Mouse (Mus musculus) neural tube, embryonic 13.5 days (tissue): ENCODE data around the gene Gnaz. TPM values are rescaled to one million over a fixed set of nuclear protein-coding genes. Genes with fewer than 3 reads are reported as not detected.

Experiments used
- ATAC-seq: fragments of 200-750 bp; cut with Nextera tagmentation; 2 replicates; pipeline ENCODE4 v1.8.0; 2017; ENCODE audit warnings: low read depth, mild to moderate bottlenecking, moderate TSS enrichment, moderate library complexity
- H3K27ac ChIP-seq: fragments of 300-500 bp; sonication (generic); replicated peaks from 2 replicates; pipeline ENCODE4 v1.5.1; 2015; ENCODE audit warnings: moderate library complexity, mild to moderate bottlenecking, inconsistent platforms
- H3K27me3 ChIP-seq: fragments of 300-500 bp; sonication (generic); 2 replicates; pipeline ENCODE4 v1.6.1; 2015; ENCODE audit warnings: mild to moderate bottlenecking, inconsistent platforms
- H3K36me3 ChIP-seq: fragments of 300-500 bp; sonication (generic); 2 replicates; pipeline ENCODE4 v1.6.1; 2015; ENCODE audit warnings: mild to moderate bottlenecking, inconsistent platforms
- H3K4me1 ChIP-seq: fragments of 300-500 bp; sonication (generic); replicated peaks from 2 replicates; pipeline ENCODE4 v1.6.1; 2015; ENCODE audit warnings: inconsistent platforms
- H3K4me2 ChIP-seq: fragments of 300-500 bp; sonication (generic); 2 replicates; pipeline ENCODE4 v1.6.1; 2015; ENCODE audit warnings: inconsistent platforms, mild to moderate bottlenecking, moderate library complexity
- H3K4me3 ChIP-seq: fragments of 300-500 bp; sonication (generic); 2 replicates; pipeline ENCODE4 v1.5.1; 2015; ENCODE audit warnings: mild to moderate bottlenecking, inconsistent platforms
- H3K9ac ChIP-seq: fragments of 300-500 bp; sonication (generic); 2 replicates; pipeline ENCODE4 v1.6.1; 2015; ENCODE audit warnings: moderate library complexity, mild to moderate bottlenecking, inconsistent platforms
- H3K9me3 ChIP-seq: fragments of 300-500 bp; sonication (generic); 2 replicates; pipeline ENCODE4 v1.6.1; 2016; ENCODE audit warnings: inconsistent platforms
- WGBS: fragments of 180-500 bp; shearing (Covaris S2); methylation state at CpG from one replicate; pipeline ENCODE4 v1.1.7; 2015; 5-methylcytosine and 5-hydroxymethylcytosine counted together
- polyA plus RNA-seq: library from polyadenylated mRNA; unstranded; fragments of >200 nt; fragmentation: Nextera tagmentation; extraction: Ambion mirVana; gene quantifications from 2 replicates; pipeline ENCODE4 v1.2.1, GENCODE M21; 2015

Gnaz gene
- polyA plus RNA-seq, 1 experiment from 2014 or later: 51.9 TPM

DNA sequence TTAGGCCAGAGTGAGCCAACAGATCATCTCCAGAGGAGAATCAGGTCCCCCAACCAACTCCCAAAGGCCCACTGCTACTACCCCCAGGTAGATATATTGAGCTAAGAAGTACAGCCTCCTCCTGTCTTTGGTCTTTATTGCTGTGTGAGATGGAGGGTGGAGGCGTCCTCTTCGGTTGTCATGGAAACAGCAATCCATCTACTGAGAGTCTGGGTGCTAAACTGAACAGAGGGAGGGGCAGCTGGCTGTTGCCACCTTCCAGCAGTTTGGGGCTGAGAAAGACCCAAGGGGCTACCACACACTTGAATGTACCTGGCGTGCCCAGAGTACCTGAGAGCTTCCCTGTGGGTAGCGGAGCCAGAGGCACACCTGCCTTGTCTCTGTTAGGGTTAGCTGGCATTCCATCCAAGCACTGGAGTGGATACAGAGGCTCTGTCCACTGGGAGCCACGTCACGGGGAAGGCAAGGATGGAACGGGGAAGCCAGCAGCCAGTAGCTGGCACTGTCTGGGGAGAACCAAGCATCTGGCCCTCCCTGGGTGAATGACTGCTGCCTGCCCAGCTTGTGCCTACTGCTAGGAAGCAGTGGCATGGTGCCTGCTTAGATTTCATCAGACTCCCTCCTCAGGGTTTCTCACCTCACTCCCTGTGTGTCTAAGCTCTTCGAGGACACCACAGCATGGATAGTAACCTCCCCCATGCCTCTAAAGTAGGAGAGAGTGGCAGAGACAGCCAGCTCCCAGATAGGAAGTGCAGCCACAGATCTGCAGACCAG is 40.1 kb downstream of the Gnaz start:
- no peaks in the 10 kb centered on the region for H3K36me3 ChIP-seq
- H3K9ac ChIP-seq: peak overlapping the region; percentile 17; the same call in 1 of the 2 replicates
- no peak overlapping the region for H3K4me3 ChIP-seq
- peak; percentile 46; the same call in 1 of the 2 replicates for ATAC-seq
- H3K27me3 ChIP-seq: no peaks in the 10 kb centered on the region
- H3K4me1 ChIP-seq: peaks cover 32% of the 10 kb centered on the region
- no peak overlapping the region for H3K4me2 ChIP-seq
- WGBS: 44% methylated on average over 8 of the region's 8 CpGs
- H3K27ac ChIP-seq: peak overlapping the region; percentile 46
- no peaks in the 10 kb centered on the region for H3K9me3 ChIP-seq

DNA sequence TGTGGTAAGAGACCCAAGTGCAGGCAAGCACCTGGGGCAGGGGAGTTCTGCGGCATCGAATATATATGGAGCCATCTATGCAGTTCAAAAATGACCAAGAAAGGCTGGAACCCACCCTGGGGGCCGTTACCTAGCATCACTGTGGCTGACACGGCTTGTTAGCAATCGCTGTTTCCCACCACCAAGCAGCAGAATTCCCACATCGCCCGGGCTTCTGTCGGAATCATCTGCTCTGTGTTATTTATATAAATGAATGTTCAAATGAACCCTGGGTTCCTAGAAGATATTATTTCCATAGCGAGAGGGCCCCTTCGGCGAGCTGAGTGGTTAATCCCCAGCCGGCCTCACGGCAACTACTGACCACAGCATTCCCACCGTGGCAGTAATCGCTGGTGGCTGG is 43.7 kb downstream of the Gnaz start:
- Histone ChIP-seq H3K4me3 (no peak overlapping the region), H3K9ac (no peak overlapping the region), H3K27me3 (no peaks in the 10 kb centered on the region), H3K4me1 (peaks cover 30% of the 10 kb centered on the region), H3K9me3 (no peaks in the 10 kb centered on the region), H3K36me3 (peaks cover 10% of the 10 kb centered on the region), H3K4me2 (no peak overlapping the region), H3K27ac (no peak overlapping the region)
- no peak for ATAC-seq
- 88% methylated on average over 15 of the region's 15 CpGs for WGBS

- no peak overlapping the region for H3K4me3 ChIP-seq
- no peak overlapping the region for H3K4me2 ChIP-seq
- ATAC-seq: no peak
- H3K27ac ChIP-seq: no peak overlapping the region
- H3K4me1 ChIP-seq: peaks cover 7% of the 10 kb centered on the region; the same call in 1 of the 2 replicates
- H3K36me3 ChIP-seq: peaks cover 15% of the 10 kb centered on the region
- H3K27me3 ChIP-seq: no peaks in the 10 kb centered on the region
- no peak overlapping the region for H3K9ac ChIP-seq
- H3K9me3 ChIP-seq: no peaks in the 10 kb centered on the region
- 73% methylated on average over 14 of the region's 14 CpGs for WGBS
Measured at GRCm38 (mm10) chr10:75015465-75015864, 48.5 kb downstream of the Gnaz start.

GRCm38 (mm10) chr10:75016481-75016880 is 49.5 kb downstream of the Gnaz start:
- H3K27ac ChIP-seq: 0 out of 2 replicates have a peak overlapping the region, but pooled peaks have one; percentile 23
- no peaks in the 10 kb centered on the region for H3K9me3 ChIP-seq
- H3K4me2 ChIP-seq: no peak overlapping the region
- 0 out of 2 replicates have a peak, but pooled peaks cover 3% of the 10 kb centered on the region for H3K4me1 ChIP-seq
- WGBS: 79% methylated on average over 4 of the region's 4 CpGs
- H3K4me3 ChIP-seq: no peak overlapping the region
- no peaks in the 10 kb centered on the region for H3K27me3 ChIP-seq
- H3K9ac ChIP-seq: no peak overlapping the region
- H3K36me3 ChIP-seq: peaks cover 15% of the 10 kb centered on the region
- ATAC-seq: no peak

DNA sequence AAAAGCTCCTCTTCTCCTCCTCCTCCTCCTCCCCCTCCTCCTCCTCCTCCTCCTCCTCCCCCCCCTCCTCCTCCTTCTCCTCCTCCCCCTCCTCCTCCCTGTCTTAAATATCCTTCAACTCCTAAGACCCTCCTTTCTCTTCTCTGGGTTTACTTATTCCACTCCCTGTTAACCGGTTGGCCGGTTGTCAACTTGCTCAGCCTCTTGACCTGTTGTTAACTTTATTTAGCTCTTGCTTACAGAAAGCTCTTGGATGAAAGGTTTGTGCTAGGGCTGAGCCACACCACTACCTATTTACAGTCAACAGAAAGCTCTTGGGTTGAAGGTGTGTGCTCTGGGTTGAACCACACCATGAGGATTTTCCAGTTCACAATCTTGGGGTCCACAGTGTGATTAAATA is 53.3 kb downstream of the Gnaz start:
- no peak for ATAC-seq
- WGBS: 68% methylated on average over 2 of the region's 2 CpGs

GRCm38 (mm10) chr10:75021138-75021537 is 54.2 kb downstream of the Gnaz start:
- Histone ChIP-seq H3K36me3 (peaks cover 6% of the 10 kb centered on the region; the same call in 1 of the 2 replicates), H3K9me3 (no peaks in the 10 kb centered on the region), H3K9ac (no peak overlapping the region), H3K4me1 (0 out of 2 replicates have a peak, but pooled peaks cover 3% of the 10 kb centered on the region), H3K27ac (no peak overlapping the region), H3K4me3 (no peak overlapping the region), H3K27me3 (no peaks in the 10 kb centered on the region), H3K4me2 (no peak overlapping the region)
- peak; percentile 40; the same call in 1 of the 2 replicates for ATAC-seq
- 10% methylated on average over 6 of the region's 6 CpGs for WGBS

More for the DNA sequence above, 53.3 kb downstream of the Gnaz start:
- Histone ChIP-seq H3K9ac (no peak overlapping the region), H3K9me3 (no peaks in the 10 kb centered on the region), H3K4me1 (0 out of 2 replicates have a peak, but pooled peaks cover 3% of the 10 kb centered on the region), H3K27me3 (no peaks in the 10 kb centered on the region), H3K36me3 (peaks cover 9% of the 10 kb centered on the region), H3K4me2 (no peak overlapping the region), H3K4me3 (no peak overlapping the region), H3K27ac (no peak overlapping the region)

DNA sequence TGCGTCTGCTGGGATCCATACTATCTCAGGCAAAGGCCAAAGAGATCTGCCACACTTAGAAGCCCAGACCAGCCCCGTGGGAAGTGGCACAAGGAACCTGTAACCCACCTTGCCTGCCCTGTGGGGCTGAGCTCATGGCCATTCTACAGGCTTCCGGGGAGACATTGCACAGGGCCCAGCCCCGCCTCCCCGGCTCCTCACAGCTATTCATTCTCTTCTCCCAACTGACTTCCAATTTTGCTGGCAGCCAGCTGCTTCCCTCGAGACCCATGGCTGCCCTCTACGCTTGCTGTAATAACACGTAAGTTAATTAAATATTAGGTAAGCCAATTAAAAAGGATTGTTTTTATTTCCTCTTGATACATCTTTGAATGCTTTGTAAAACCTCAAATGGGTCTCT is 59.5 kb downstream of the Gnaz start:
- Histone ChIP-seq H3K9me3 (no peaks in the 10 kb centered on the region), H3K27ac (0 out of 2 replicates have a peak overlapping the region, but pooled peaks have one; percentile 9), H3K9ac (no peak overlapping the region), H3K36me3 (no peaks in the 10 kb centered on the region), H3K4me3 (no peak overlapping the region), H3K27me3 (no peaks in the 10 kb centered on the region), H3K4me1 (peaks cover 11% of the 10 kb centered on the region), H3K4me2 (no peak overlapping the region)
- 41% methylated on average over 8 of the region's 8 CpGs for WGBS
- ATAC-seq: peak; percentile 51; the same call in 1 of the 2 replicates

GRCm38 (mm10) chr10:75028743-75029142 is 61.8 kb downstream of the Gnaz start:
- Histone ChIP-seq H3K9me3 (no peaks in the 10 kb centered on the region), H3K4me2 (no peak overlapping the region), H3K9ac (no peak overlapping the region), H3K27ac (no peak overlapping the region), H3K36me3 (no peaks in the 10 kb centered on the region), H3K4me3 (no peak overlapping the region), H3K4me1 (peaks cover 28% of the 10 kb centered on the region), H3K27me3 (no peaks in the 10 kb centered on the region)
- WGBS: 92% methylated on average over 8 of the region's 8 CpGs
- no peak for ATAC-seq

DNA sequence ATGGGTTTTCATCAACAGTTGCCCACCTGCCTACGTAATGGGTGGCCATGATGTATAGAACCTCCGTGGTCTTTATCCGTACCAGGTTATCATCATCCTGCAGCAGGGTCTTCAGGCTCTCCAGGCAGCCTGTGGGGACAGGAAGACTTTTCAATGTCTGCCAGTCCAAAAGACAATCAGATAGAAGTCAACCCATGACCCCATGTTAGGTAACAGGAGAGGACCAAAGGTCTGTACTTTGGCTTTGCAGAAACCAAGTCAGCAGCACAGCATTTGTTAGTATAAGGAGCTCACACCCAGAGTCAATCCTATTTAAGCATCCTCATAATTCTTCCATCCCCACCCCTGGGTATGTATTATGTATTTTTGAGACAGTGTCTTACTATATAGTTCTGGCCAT is 62.7 kb downstream of the Gnaz start:
- no peak for ATAC-seq
- no peak overlapping the region for H3K27ac ChIP-seq

DNA sequence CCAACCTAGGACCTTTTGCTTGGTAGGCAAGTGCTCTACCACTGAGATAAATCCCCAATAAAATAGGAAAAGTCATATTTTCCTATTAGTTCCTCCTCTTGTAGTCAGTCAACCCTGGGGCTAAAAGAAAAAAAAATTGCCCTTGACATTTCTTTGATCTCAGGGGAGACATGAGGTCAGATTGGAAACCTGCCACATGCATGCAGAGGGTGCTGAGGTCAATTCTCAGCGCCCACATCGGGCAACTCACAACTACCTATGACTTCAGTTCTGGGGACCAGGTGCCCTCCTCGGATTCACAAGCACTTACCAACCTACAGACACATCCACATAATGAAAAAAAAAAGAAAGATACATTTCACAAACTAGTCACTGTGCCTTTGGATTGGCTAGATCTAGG is 63.3 kb downstream of the Gnaz start:
- 84% methylated on average over 3 of the region's 3 CpGs for WGBS

More for the DNA sequence above, 62.7 kb downstream of the Gnaz start:
- Histone ChIP-seq H3K27me3 (no peaks in the 10 kb centered on the region), H3K36me3 (no peaks in the 10 kb centered on the region), H3K9ac (no peak overlapping the region), H3K4me1 (peaks cover 28% of the 10 kb centered on the region), H3K9me3 (no peaks in the 10 kb centered on the region), H3K4me3 (no peak overlapping the region), H3K4me2 (no peak overlapping the region)
- 89% methylated on average over 3 of the region's 3 CpGs for WGBS

DNA sequence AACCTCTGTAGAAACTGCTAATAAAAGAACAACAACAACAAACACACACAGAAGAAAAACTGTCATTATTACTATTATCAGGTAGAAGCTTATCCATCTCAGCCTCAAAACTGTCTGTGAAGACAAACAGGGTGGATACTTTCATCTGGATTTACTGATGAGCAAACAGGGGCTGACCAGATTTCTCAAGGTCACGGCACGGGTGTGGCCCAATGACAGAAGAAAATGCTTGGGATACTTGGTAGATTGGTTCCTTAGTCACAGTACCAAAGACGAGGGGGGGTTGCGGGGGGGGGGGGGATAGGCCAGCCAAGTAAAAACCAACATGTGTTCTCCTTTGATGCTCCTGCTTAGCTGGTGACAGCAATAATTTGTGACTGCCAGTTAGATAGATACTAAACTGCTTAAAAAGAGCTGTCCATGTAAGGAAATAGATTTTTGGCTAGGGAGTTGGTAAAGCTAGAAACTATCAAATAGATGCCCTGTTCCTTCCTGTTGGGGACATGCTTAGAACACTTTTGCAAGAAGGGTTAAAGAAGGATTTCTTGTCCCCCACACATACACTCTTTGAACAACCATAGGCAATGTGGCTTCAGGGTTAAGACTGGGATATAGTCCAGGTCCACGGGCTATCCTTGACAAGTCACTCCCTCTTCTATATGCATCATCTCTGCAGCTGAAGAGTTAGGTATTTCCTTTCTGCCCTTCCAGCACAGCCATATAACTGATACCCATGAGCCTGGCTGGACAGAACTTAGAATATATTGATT is 64.6 kb downstream of the Gnaz start:
- 78% methylated on average over 5 of the region's 5 CpGs for WGBS
- H3K4me2 ChIP-seq: no peak overlapping the region
- no peaks in the 10 kb centered on the region for H3K9me3 ChIP-seq
- H3K27ac ChIP-seq: 0 out of 2 replicates have a peak overlapping the region, but pooled peaks have one; percentile 18
- ATAC-seq: no peak
- no peak overlapping the region for H3K9ac ChIP-seq
- H3K4me1 ChIP-seq: peaks cover 34% of the 10 kb centered on the region
- H3K27me3 ChIP-seq: no peaks in the 10 kb centered on the region
- H3K36me3 ChIP-seq: no peaks in the 10 kb centered on the region
- no peak overlapping the region for H3K4me3 ChIP-seq

More for the DNA sequence above, 63.3 kb downstream of the Gnaz start:
- Histone ChIP-seq H3K4me3 (no peak overlapping the region), H3K36me3 (no peaks in the 10 kb centered on the region), H3K4me1 (peaks cover 28% of the 10 kb centered on the region), H3K4me2 (no peak overlapping the region), H3K27me3 (no peaks in the 10 kb centered on the region), H3K27ac (no peak overlapping the region), H3K9me3 (no peaks in the 10 kb centered on the region), H3K9ac (no peak overlapping the region)
- ATAC-seq: no peak

DNA sequence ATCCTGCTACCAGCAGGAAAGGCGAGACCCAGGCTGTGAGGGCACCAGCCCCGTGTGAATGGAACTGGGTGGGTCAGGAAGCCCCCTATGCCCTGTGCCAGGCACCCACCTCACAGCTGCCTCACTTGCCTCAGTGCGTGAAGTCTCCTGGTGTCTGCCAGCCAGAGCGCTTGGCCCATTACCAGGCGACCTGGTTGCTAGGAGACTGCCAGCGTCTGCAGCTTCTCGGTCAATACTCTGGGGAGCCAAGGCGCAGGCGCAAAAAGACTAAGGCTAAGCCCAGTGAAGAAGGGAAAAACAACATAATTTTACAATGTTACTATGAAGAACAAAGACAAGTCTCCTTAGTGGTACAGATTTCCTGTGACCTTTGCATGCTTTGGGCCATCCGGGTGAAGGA is 65.4 kb downstream of the Gnaz start, which contains the start of gene Rsph14:
TSS of gene Rsph14 (minus strand) at position 192 of the 400 bp plus-strand sequence.
- WGBS: 8% methylated on average over 10 of the region's 10 CpGs
- H3K9me3 ChIP-seq: no peaks in the 10 kb centered on the region
- H3K4me1 ChIP-seq: peaks cover 40% of the 10 kb centered on the region
- no peaks in the 10 kb centered on the region for H3K36me3 ChIP-seq
- peak within 1 kb of the TSS; percentile 39 for H3K4me2 ChIP-seq
- H3K9ac ChIP-seq: no peak within 1 kb of the TSS
- ATAC-seq: peak; percentile 55
- peak within 1 kb of the TSS; percentile 78 for H3K27ac ChIP-seq
- H3K4me3 ChIP-seq: no peak within 1 kb of the TSS
- H3K27me3 ChIP-seq: no peaks in the 10 kb centered on the region
